Mouse (Mus musculus) embryo, embryonic 9.5 days (tissue): Measurements from ENCODE around the gene Tmem259.

Source experiments
- DNase-seq: peaks from one replicate; pipeline ENCODE4 v3.0.0-alpha.2; 2017; ENCODE audit errors: extremely low spot score

Tmem259 gene

DNA sequence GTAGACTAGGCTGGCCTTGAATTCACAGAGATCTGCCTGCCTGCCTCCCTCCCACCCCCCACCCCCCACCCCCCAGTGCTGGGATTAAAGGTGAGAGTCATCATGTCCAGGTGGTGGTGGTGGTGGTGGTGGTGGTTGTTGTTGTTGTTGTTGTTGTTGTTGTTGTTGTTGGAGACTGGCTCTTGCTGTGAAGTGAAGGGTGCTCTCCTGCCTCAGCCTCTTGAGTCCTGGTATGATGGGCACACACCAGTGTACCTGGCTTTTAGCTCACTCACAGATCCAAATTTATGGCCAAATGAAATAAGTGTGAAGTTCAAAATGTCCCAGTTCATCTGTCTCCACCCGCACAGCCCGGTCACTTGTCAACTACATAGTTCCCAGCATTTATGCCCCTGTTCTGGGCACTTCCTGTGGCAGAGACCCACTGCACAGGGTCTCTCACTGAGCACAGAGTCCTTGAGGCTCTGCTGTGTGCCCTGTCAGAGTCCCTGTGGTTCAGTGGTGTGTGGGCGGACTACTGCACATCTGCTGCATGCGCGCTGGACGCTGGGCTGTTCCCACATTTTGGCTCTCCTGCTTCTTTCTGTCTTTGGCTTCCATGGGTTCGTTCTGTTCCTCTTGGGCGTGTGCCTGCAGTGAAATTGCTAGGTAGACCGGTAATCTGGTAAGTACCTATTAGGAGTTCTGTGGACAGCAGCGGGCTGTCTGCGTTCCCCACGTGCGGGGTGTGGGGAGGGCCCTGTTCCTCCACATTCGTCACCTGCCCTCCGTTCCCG, 49.1 kb downstream of the Tmem259 start:
- no peak for DNase-seq

DNA sequence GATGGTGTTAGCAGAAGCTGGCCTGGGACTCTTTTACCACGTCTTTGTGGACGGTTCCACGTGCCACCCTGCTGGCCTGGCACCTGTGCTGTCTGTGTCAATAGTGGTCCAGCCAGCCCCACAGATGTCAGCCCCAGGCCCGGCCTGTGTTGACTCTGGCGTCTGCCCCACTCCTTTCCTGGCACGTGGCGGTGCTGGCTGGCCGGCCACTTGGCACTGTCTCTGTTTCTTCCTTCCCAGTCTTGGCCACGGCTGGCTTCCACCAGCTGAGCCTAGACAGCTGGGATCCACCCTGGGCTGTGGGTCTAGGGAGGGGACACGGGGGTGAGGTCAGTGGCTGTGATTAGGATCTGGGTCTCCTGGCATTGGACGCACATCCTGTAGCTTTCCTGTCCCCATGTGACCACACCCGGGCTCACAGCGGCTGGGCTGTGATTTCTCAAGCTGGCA, 49.8 kb downstream of the Tmem259 start:
- DNase-seq = no peak

DNA sequence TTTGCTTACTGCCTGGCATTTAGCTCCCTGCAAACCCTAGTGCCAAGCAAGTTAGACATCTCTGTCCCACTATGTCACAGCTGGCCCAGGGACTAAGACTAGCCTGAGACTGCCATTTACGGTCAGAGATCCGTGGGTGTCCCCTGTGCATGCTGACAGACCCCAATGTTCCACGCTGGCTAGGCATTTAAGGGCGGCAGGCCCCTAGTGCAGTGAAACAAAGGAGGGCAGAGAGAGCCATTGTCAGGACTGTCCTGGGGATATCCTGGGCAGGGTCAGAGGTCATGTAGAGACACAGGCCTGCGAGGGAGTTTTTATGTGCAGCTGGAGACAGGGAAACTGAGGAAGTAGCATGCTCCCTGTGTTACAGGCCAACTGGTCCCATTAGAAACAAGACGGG, 50.3 kb downstream of the Tmem259 start:
- DNase-seq = no peak

DNA sequence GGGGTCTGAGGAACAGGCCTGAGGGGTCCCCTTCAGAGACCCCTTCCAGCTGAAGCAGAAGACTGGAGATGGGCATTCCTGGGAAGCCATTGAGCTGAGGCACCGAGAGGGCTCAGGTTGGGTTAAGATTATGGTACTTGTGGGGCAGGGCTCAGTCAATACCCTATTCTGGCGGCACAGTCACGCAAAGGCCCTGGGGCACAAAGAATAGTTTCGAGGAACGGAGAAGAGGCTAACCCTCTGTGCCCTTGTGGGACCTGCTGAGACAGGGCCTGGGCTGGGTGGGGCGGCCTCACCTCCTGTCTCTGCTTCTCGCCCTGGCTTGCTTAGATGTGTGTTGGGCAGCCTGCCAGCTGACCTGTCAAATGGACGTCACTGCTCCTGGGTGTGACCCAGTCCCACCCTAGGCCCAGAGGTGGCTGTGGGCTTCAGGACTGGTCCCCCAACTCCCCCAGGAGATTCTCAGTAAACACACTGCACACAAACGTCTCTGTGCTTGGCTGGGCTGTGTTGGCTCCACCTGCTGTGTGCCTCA, 50.9 kb downstream of the Tmem259 start:
- no peak for DNase-seq

DNA sequence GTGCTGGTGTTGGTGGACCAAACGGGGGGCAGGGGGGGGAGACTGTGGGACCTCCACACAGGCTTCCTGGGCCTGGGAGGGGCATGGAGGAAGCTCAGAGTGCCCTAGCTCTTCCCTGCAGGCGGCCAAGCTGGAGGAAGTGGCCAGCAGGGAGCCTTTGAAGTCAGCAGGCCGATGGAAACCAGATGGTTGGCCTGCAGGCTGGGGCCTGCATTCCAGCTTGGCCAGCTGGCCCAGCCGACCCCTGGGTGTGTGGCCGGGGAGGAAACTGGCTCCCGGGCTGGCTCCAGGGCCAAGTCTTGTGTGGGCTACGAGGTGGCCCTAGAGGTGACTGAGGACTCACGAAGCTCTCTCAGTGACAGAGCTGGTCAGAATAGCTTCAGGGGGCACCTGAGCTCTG, 51.4 kb downstream of the Tmem259 start:
- peak; percentile 74 for DNase-seq

DNA sequence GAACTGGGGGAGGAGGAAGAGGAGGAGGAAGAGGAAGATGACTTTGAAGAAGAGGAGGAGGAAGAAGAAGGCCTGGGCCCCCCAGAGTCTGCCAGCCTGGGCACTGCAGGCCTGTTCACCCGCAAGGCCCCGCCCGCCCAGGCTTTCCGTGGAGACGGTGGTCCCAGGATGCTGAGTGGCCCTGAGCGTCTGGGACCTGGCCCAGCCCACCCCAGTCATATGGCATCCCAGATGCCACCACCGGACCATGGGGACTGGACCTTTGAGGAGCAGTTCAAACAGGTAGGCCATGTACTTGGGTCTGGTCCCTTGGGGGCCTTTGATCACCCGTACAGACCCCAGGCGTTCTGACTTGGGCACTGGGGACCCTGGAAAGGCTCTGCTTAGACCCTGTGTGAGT, 52.3 kb downstream of the Tmem259 start:
- DNase-seq = no peak

DNA sequence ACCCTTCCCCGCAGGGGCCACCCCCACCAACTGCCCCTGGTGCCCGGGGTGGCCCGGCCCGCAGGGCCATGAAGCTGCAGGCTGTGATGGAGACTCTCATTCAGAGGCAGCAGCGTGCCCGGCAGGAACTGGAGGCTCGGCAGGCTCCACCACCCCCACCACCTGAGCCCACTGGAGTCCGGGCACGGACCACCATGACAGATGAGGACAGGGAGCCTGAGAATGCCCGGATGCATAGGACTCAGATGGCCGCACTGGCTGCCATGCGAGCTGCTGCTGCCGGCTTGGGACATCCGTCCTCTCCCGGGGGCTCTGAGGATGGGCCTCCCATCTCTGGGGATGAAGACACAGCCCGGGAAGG, 53.3 kb downstream of the Tmem259 start:
- no peak for DNase-seq

DNA sequence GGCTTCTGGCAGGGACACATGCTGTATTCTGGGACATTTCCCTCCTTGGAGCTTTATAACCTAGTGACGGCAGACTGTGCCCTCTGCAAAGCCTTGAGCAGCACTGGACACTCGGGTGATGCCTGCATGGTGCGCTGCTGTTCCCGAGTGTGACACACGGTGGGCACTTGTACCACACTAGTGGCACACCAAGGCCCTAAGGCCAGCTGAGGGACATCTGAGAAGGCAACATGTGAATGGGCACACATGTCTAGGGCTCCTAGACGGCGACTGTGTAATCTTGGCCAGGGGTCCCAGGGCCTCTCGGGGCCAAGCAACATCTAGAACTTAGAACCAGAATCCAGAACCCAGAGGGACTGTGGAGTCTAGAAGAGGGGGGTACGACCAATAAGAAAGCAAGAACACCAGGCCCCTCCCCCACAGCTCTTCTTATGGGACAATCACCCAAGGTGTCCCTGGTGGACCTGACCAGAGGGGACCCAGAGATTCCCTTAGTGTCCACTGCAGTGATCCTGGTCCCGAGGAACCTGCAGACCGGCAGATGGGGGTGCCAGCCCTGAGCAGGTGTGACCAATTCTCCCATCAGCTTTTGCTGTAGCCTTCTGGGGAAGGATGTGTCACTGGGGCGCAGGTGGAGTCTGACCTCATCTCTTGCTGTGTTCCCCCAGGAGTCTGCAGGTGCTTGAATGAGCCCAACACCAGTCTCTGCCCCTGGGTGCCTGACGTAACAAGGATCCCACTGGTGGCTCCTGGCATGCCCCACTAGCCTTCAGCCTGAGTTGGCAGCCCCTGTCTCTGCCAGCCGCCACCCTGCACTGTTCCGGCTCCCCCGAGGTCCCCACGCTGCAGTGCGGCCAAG, 53.9 kb downstream of the Tmem259 start:
- no peak for DNase-seq

DNA sequence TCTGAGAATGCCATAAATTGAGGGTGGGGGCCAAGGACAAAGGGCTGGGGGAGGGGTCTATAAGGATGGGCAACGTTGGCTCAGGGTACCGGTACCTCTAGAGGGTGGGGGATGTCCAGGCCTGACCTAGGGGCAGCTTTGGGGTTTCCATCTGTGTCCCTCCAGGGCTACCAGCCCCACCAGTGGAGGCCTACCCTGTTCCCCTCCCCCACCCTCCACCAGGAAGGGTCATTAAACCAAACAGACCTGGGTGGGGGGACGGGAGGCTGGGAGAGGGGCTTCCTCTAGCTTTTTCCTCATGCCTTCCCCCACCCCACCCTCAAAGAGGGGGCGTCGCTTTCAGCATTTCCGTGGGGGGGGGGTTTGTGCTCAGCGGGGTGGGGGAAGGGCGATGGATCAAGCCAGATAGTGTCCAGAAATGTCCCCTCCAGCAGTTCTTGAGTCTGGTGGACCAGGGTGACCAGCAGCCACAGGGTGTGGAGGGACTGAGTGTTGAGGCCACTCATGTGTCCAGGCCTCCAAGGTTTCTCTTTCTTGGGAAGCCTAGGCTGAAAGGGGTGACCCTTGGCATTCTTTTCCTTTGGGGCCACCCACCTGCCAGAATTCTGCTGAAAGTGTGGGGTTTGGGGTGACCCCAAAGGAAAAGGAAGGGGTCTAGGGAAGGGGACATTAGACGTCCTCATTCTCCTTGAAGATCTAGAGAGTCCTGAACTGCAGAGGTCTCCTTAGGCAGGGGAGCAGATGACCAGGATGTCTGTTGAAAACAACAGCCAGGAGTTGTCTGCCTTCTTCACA, 55.0 kb downstream of the Tmem259 start:
- no peak for DNase-seq

DNA sequence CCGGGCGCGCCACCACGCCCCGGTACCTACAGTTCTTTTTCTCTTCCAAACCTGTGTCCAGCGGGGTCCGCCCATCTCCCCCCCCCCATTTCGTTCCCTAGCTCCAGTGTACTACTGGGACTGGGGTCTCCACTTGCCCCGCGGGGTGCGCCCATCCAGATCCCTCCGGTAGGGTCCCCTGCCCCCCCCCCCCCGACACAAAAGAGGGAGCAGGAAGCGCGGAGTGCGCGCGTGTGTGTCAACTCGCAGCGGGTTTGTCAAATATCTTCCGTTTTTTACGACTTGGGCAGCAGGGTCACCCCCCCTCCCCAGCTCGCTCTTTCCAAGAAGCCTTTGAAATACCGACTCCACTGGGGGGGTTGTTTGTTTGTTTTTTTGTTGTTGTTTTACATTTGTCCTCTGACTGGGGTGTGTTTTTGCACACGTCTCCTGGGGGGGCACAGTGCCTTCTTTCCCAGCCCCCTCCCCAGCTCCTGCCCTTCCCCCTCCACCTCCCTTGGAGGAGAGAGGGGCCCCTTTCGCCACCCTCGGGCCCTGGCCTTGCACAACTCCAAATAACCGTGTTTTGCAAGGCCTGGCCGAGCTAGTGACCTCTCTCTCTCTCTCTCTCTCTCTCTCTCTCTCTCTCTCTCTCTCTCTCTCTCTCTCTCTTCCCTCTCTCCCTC, 56.0 kb downstream of the Tmem259 start:
- peak; percentile 70 for DNase-seq

DNA sequence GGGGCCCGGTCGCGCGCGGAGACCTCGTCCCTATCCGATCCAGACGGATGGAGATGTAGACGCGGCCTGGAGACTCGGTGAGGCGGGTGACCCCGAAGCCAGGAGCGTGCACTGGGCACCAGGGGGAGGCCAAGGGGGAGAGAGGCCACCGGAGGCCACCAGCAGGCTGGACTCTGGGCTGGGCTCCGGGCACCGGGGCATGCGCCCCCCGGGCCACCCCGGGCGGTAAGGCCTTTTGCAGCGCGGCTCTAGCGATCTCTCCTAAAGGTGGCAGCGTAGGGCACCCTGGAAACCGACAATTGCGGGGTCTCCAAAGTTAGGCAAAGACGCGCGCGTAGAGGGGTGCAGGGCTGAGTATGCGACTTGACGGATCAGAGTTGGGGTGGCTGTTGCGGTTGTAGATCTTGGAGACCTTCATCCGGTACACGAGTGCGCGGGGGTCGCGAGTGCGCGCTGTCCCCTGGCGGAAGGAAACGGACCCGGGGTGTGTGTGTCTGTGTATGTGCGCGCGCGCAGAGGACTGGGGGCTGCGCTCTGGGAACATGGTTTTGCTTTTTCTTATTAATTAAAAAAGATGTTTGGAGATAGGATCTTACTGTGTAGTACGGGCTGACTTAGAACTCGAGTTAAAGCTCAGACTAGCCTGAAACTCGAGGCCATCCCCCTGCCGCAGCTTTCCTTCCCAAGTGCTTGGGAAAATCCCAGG, 56.7 kb downstream of the Tmem259 start:
- DNase-seq = no peak

DNA sequence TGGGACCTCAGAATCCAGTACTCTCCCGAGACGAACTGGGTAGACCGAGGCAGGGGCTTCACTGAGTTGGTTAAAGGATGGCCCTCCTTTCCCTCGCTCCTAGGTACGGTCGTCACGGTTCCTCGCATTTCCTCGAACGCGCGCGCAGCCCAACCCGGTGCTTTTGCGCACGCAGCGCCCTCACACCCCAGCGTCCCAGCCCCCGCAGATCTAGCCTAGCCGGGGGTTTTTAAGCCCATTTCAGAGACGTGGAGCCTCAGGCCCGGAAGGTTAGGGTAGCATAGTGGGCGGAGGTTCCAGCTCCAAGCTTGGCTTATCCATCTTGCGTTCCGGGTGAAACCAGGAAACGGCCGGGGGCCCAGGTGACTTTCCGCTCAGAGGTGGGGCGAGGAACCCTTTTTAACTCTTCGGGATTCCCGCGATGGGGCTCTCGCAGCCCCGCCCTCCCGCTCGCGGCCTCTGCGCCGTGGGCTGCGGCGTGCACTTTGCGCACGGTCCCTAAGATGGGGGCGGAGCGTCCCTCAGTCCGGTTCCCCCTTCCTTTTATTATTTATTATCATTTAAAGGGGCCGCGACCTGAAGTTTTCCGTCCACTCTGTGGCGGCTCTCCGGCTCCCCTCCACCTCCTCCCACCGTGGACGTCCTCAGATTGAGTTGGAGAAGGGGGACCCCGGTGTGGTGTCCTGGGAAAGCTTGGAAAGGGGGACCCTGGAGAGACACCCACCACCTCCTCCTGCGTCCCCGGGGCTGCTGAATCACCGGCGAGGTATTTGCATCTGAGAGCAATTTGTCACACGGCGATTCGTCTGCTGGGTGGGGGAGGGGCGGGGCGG, 57.4 kb downstream of the Tmem259 start, which contains the start of gene Arid3a:
Arid3a (plus strand) TSS at position 553 of the 833 bp plus-strand sequence.
- DNase-seq = peak; percentile 94

DNA sequence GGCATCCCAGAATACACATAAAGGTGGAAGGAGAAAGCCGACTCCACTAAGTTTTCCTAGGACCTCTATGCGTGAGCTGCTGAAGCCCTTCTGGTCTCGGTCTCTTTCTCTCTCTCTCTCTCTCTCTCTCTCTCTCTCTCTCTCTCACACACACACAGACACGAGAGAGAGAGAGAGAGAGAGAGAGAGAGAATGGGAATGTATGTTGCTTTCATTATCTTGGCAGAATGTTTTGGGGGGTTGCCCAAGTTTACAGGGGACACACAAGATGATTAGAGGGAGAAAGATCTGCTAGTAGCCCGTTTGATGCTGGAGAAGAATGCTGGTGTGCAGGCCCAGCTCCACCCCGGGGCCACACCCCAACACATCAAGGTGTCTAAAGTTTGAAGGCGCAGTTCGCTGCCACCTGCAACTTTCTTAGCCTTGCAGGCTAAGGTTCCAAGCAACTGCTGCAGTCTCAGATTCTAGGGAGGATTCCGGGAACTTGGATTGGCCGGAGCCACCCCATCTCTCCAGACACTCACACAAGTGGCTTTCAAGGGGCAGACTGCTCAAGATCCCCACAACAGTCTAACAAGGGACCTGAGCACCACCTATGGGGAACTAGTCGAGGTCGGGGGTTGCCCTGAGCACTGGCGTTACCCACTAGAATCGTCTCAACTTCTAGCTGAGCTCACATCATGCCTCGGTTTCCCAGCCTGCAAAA, 58.2 kb downstream of the Tmem259 start:
- no peak for DNase-seq

DNA sequence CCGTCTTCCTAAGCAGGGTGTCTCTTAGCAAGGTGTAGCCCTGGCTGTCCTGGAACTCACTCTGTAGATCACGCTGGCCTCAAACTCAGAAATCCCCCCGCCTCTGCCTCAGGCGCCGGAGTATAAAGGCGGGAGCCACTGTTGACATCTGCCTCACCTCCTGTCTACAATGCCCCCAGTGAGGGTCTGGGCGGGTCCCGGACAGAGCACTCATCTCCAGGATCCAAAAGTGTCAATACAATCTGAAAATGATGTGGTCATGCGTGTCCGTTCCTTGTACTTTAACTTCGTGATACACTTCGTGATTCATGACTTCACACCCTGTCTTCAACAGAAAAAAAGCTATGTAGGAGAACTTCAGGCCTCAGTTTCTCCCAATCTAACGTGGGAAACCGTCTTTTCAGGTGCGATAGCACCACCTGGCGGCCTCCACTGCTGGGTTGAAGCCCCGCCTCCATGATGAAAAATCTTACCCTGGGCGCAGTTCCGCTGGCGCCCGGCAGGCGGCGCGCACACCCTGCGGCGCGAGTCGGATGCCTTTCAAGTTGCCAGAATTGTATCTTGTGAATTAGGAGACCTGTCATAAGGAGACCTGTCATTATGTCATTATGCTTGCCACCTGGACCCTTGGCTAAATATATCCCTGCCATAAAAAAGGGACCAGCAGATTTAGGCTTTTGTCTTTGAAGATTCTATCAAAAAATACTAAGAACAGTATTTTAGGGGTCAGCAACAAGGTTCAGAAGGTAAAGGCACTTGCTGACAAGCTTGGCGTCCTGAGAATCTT, 58.9 kb downstream of the Tmem259 start:
- DNase-seq = peak; percentile 93
